Mouse (Mus musculus): ENCODE data around the gene Hoxa9. TPM values are rescaled to one million over a fixed set of nuclear protein-coding genes. Genes with fewer than 3 reads are reported as not detected.

The Hoxa9 gene
- total and polyA plus RNA-seq, 2 experiments = 0.10 TPM; not detected in 1

GRCm38 (mm10) chr6:52179690-52180089, 51.2 kb downstream of the Hoxa9 start:
- no peak for DNase-seq (ENCODE audit: extremely low read depth, low read depth, low spot score)

GRCm38 (mm10) chr6:52178918-52179665, 51.8 kb downstream of the Hoxa9 start:
- DNase-seq (ENCODE audit: extremely low read depth, low read depth, low spot score) = no peak

More at GRCm38 (mm10) chr6:52179690-52180089, 51.2 kb downstream of the Hoxa9 start:
- Histone ChIP-seq H3K4me1 (ENCODE audit: control insufficient read depth, insufficient read depth, low read length) (no peaks in the 10 kb centered on the region), H3K36me3 (ENCODE audit: control insufficient read depth, insufficient read depth, low read length) (no peaks in the 10 kb centered on the region), H3K27ac (replicated peaks; ENCODE audit: insufficient read depth, low read depth, low read length) (no peak overlapping the region), H3K27me3 (ENCODE audit: control insufficient read depth, insufficient read depth, low read length) (peaks cover 16% of the 10 kb centered on the region), H3K9ac (ENCODE audit: low read depth, low read length) (no peak overlapping the region), H3K4me3 (ENCODE audit: insufficient read depth, low read depth, low read length) (no peak overlapping the region), H3K79me2 (ENCODE audit: control insufficient read depth, insufficient read depth, low read length) (no peaks in the 10 kb centered on the region)
- 21% methylated on average over 10 of the region's 10 CpGs for WGBS
- TF ChIP-seq POLR2A (IDR thresholded peaks at IDR 0.05; ENCODE audit: extremely low read depth, insufficient read depth, low read length) (no peak), CTCF (IDR thresholded peaks at IDR 0.05; ENCODE audit: low read depth, low read length) (no peak)

GRCm38 (mm10) chr6:52177806-52178205, 53.1 kb downstream of the Hoxa9 start:
- H3K4me3 ChIP-seq (ENCODE audit: insufficient read depth, low read depth, low read length) = no peak overlapping the region
- H3K79me2 ChIP-seq (ENCODE audit: control insufficient read depth, insufficient read depth, low read length) = no peaks in the 10 kb centered on the region
- TF ChIP-seq POLR2A (IDR thresholded peaks at IDR 0.05; ENCODE audit: extremely low read depth, insufficient read depth, low read length) = no peak
- TF ChIP-seq CTCF (IDR thresholded peaks at IDR 0.05; ENCODE audit: low read depth, low read length) = no peak
- no peak for DNase-seq (ENCODE audit: extremely low read depth, low read depth, low spot score)
- peaks cover 8% of the 10 kb centered on the region; the same call in 1 of the 2 replicates for H3K27me3 ChIP-seq (ENCODE audit: control insufficient read depth, insufficient read depth, low read length)
- WGBS = 20% methylated on average over 9 of the region's 9 CpGs
- H3K4me1 ChIP-seq (ENCODE audit: control insufficient read depth, insufficient read depth, low read length) = no peaks in the 10 kb centered on the region
- no peak overlapping the region for H3K9ac ChIP-seq (ENCODE audit: low read depth, low read length)
- H3K36me3 ChIP-seq (ENCODE audit: control insufficient read depth, insufficient read depth, low read length) = no peaks in the 10 kb centered on the region
- H3K27ac ChIP-seq (replicated peaks; ENCODE audit: insufficient read depth, low read depth, low read length) = no peak overlapping the region

More at GRCm38 (mm10) chr6:52178918-52179665, 51.8 kb downstream of the Hoxa9 start:
- Histone ChIP-seq H3K9ac (ENCODE audit: low read depth, low read length) (no peak overlapping the region), H3K4me3 (ENCODE audit: insufficient read depth, low read depth, low read length) (no peak overlapping the region), H3K27me3 (ENCODE audit: control insufficient read depth, insufficient read depth, low read length) (peaks cover 12% of the 10 kb centered on the region), H3K36me3 (ENCODE audit: control insufficient read depth, insufficient read depth, low read length) (no peaks in the 10 kb centered on the region), H3K79me2 (ENCODE audit: control insufficient read depth, insufficient read depth, low read length) (no peaks in the 10 kb centered on the region), H3K27ac (replicated peaks; ENCODE audit: insufficient read depth, low read depth, low read length) (no peak overlapping the region), H3K4me1 (ENCODE audit: control insufficient read depth, insufficient read depth, low read length) (no peaks in the 10 kb centered on the region)
- WGBS = 28% methylated on average over 4 of the region's 4 CpGs
- no peak for TF ChIP-seq CTCF (IDR thresholded peaks at IDR 0.05; ENCODE audit: low read depth, low read length)
- no peak for TF ChIP-seq POLR2A (IDR thresholded peaks at IDR 0.05; ENCODE audit: extremely low read depth, insufficient read depth, low read length)

- Histone ChIP-seq H3K27ac (replicated peaks; ENCODE audit: insufficient read depth, low read depth, low read length) (peak within 1 kb of the TSS; percentile 53), H3K4me1 (ENCODE audit: control insufficient read depth, insufficient read depth, low read length) (no peaks in the 10 kb centered on the region), H3K79me2 (ENCODE audit: control insufficient read depth, insufficient read depth, low read length) (no peaks in the 10 kb centered on the region), H3K9ac (ENCODE audit: low read depth, low read length) (peak within 1 kb of the TSS; percentile 43), H3K27me3 (ENCODE audit: control insufficient read depth, insufficient read depth, low read length) (peaks cover 8% of the 10 kb centered on the region; the same call in 1 of the 2 replicates), H3K36me3 (ENCODE audit: control insufficient read depth, insufficient read depth, low read length) (no peaks in the 10 kb centered on the region), H3K4me3 (ENCODE audit: insufficient read depth, low read depth, low read length) (peak within 1 kb of the TSS; percentile 45)
- 9% methylated on average over 36 of the region's 36 CpGs for WGBS
- TF ChIP-seq CTCF (IDR thresholded peaks at IDR 0.05; ENCODE audit: low read depth, low read length) (no peak), POLR2A (IDR thresholded peaks at IDR 0.05; ENCODE audit: extremely low read depth, insufficient read depth, low read length) (no peak)
- no peak for DNase-seq (ENCODE audit: extremely low read depth, low read depth, low spot score)
Observed at GRCm38 (mm10) chr6:52177061-52177735, 53.7 kb downstream of the Hoxa9 start, which contains the start of gene 5730596B20Rik. 5730596B20Rik (plus strand) TSS chr6:52177498.

GRCm38 (mm10) chr6:52176391-52176790, 54.5 kb downstream of the Hoxa9 start:
- no peaks in the 10 kb centered on the region for H3K36me3 ChIP-seq (ENCODE audit: control insufficient read depth, insufficient read depth, low read length)
- peaks cover 8% of the 10 kb centered on the region; the same call in 1 of the 2 replicates for H3K27me3 ChIP-seq (ENCODE audit: control insufficient read depth, insufficient read depth, low read length)
- TF ChIP-seq CTCF (IDR thresholded peaks at IDR 0.05; ENCODE audit: low read depth, low read length) (no peak), POLR2A (IDR thresholded peaks at IDR 0.05; ENCODE audit: extremely low read depth, insufficient read depth, low read length) (no peak)
- WGBS = 11% methylated on average over 6 of the region's 6 CpGs
- no peaks in the 10 kb centered on the region for H3K79me2 ChIP-seq (ENCODE audit: control insufficient read depth, insufficient read depth, low read length)
- DNase-seq (ENCODE audit: extremely low read depth, low read depth, low spot score) = no peak
- no peaks in the 10 kb centered on the region for H3K4me1 ChIP-seq (ENCODE audit: control insufficient read depth, insufficient read depth, low read length)
- peak overlapping the region; percentile 53 for H3K27ac ChIP-seq (replicated peaks; ENCODE audit: insufficient read depth, low read depth, low read length)
- peak overlapping the region; percentile 31 for H3K9ac ChIP-seq (ENCODE audit: low read depth, low read length)
- peak overlapping the region; percentile 45 for H3K4me3 ChIP-seq (ENCODE audit: insufficient read depth, low read depth, low read length)

Data from liver, adult 2 months (tissue).